Mouse (Mus musculus) stomach, embryonic 15.5 days (tissue): Measurements from ENCODE around the gene Plekhg3. TPM values are rescaled to one million over a fixed set of nuclear protein-coding genes. Genes with fewer than 3 reads are reported as not detected.
A peak's percentile ranks its signal among the peaks of the same experiment; 100 is the strongest.

Experiments
- ATAC-seq: fragments of 200-750 bp; cut with Nextera tagmentation; 2 replicates; pipeline ENCODE4 v1.8.0; 2017; ENCODE audit warnings: low read depth, moderate number of reproducible peaks, moderate TSS enrichment; ENCODE audit not compliant: insufficient read depth, low FRiP score
- H3K27ac ChIP-seq: fragments of 300-500 bp; sonication (generic); 2 replicates; pipeline ENCODE4 v1.5.1; 2015; ENCODE audit warnings: mild to moderate bottlenecking, inconsistent platforms
- H3K27me3 ChIP-seq: fragments of 300-500 bp; sonication (generic); replicated peaks from 2 replicates; pipeline ENCODE4 v1.6.1; 2015; ENCODE audit warnings: inconsistent platforms
- H3K36me3 ChIP-seq: fragments of 300-500 bp; sonication (generic); 2 replicates; pipeline ENCODE4 v1.6.1; 2015; ENCODE audit warnings: inconsistent platforms
- H3K4me1 ChIP-seq: fragments of 300-500 bp; sonication (generic); 2 replicates; pipeline ENCODE4 v1.6.1; 2015; ENCODE audit warnings: inconsistent platforms
- H3K4me2 ChIP-seq: fragments of 300-500 bp; sonication (generic); 2 replicates; pipeline ENCODE4 v1.6.1; 2015; ENCODE audit warnings: mild to moderate bottlenecking, inconsistent platforms
- H3K4me3 ChIP-seq: fragments of 300-500 bp; sonication (generic); replicated peaks from 2 replicates; pipeline ENCODE4 v1.5.1; 2015; ENCODE audit warnings: inconsistent platforms
- H3K9ac ChIP-seq: fragments of 300-500 bp; sonication (generic); 2 replicates; pipeline ENCODE4 v1.6.1; 2015; ENCODE audit warnings: inconsistent platforms
- H3K9me3 ChIP-seq: fragments of 300-500 bp; sonication (generic); 2 replicates; pipeline ENCODE4 v1.6.1; 2016; ENCODE audit warnings: inconsistent platforms
- WGBS: fragments of 180-500 bp; shearing (Covaris S2); methylation state at CpG from one replicate; pipeline ENCODE4 v1.1.7; 2015; 5-methylcytosine and 5-hydroxymethylcytosine counted together
- polyA plus RNA-seq: library from polyadenylated mRNA; unstranded; fragments of >200 nt; fragmentation: Nextera tagmentation; extraction: Ambion mirVana; gene quantifications from 2 replicates; pipeline ENCODE4 v1.2.1, GENCODE M21; 2015

The Plekhg3 gene
- polyA plus RNA-seq, 1 experiment from 2014 or later = 11.5 TPM

GRCm38 (mm10) chr12:76528766-76529165 is 1.9 kb upstream of the Plekhg3 start:
- H3K4me1 ChIP-seq = peaks cover 13% of the 10 kb centered on the region; the same call in 1 of the 2 replicates
- H3K9me3 ChIP-seq = no peaks in the 10 kb centered on the region
- ATAC-seq = no peak
- no peaks in the 10 kb centered on the region for H3K27me3 ChIP-seq
- H3K4me2 ChIP-seq = no peak overlapping the region
- no peak overlapping the region for H3K4me3 ChIP-seq
- no peaks in the 10 kb centered on the region for H3K36me3 ChIP-seq
- 83% methylated on average over 5 of the region's 5 CpGs for WGBS
- no peak overlapping the region for H3K9ac ChIP-seq
- H3K27ac ChIP-seq = no peak overlapping the region

- WGBS = 7% methylated on average over 19 of the region's 19 CpGs
- H3K27ac ChIP-seq = peak overlapping the region; percentile 93
- peak overlapping the region; percentile 80 for H3K4me3 ChIP-seq
- no peak for ATAC-seq
- H3K27me3 ChIP-seq = no peaks in the 10 kb centered on the region
- no peaks in the 10 kb centered on the region for H3K9me3 ChIP-seq
- H3K9ac ChIP-seq = no peak overlapping the region
- peaks cover 25% of the 10 kb centered on the region for H3K4me1 ChIP-seq
- H3K36me3 ChIP-seq = no peaks in the 10 kb centered on the region
- peak overlapping the region; percentile 96 for H3K4me2 ChIP-seq
Observed at GRCm38 (mm10) chr12:76531986-76532925, 1.6 kb downstream of the Plekhg3 start.

GRCm38 (mm10) chr12:76532926-76533376 is 2.3 kb downstream of the Plekhg3 start:
- H3K27ac ChIP-seq = peak overlapping the region; percentile 93
- peak overlapping the region; percentile 80 for H3K4me3 ChIP-seq
- H3K9me3 ChIP-seq = no peaks in the 10 kb centered on the region
- ATAC-seq = no peak
- peak overlapping the region; percentile 96 for H3K4me2 ChIP-seq
- H3K9ac ChIP-seq = peak overlapping the region; percentile 93; the same call in 1 of the 2 replicates
- H3K4me1 ChIP-seq = peaks cover 21% of the 10 kb centered on the region
- H3K36me3 ChIP-seq = no peaks in the 10 kb centered on the region
- under 1% methylated on average over 31 of the region's 31 CpGs for WGBS
- no peaks in the 10 kb centered on the region for H3K27me3 ChIP-seq

- H3K27ac ChIP-seq = peak overlapping the region; percentile 93
- H3K36me3 ChIP-seq = no peaks in the 10 kb centered on the region
- no peaks in the 10 kb centered on the region for H3K9me3 ChIP-seq
- peak overlapping the region; percentile 96 for H3K4me2 ChIP-seq
- peak overlapping the region; percentile 93 for H3K9ac ChIP-seq
- peak overlapping the region; percentile 80 for H3K4me3 ChIP-seq
- peak; percentile 92 for ATAC-seq
- no peaks in the 10 kb centered on the region for H3K27me3 ChIP-seq
- under 1% methylated on average over 72 of the region's 74 CpGs for WGBS
- peaks cover 25% of the 10 kb centered on the region for H3K4me1 ChIP-seq
Observed at GRCm38 (mm10) chr12:76533377-76534222, 2.9 kb downstream of the Plekhg3 start.

- peak overlapping the region; percentile 93; the same call in 1 of the 2 replicates for H3K9ac ChIP-seq
- ATAC-seq = no peak
- peak overlapping the region; percentile 80 for H3K4me3 ChIP-seq
- H3K27me3 ChIP-seq = no peaks in the 10 kb centered on the region
- WGBS = 4% methylated on average over 11 of the region's 11 CpGs
- H3K27ac ChIP-seq = peak overlapping the region; percentile 93
- H3K4me2 ChIP-seq = peak overlapping the region; percentile 96
- no peaks in the 10 kb centered on the region for H3K36me3 ChIP-seq
- H3K4me1 ChIP-seq = peaks cover 25% of the 10 kb centered on the region
- no peaks in the 10 kb centered on the region for H3K9me3 ChIP-seq
Observed at GRCm38 (mm10) chr12:76534233-76534632, 3.5 kb downstream of the Plekhg3 start.

GRCm38 (mm10) chr12:76534641-76535283 is 4.1 kb downstream of the Plekhg3 start:
- Histone ChIP-seq H3K27ac (peak overlapping the region; percentile 93), H3K27me3 (no peaks in the 10 kb centered on the region), H3K9me3 (no peaks in the 10 kb centered on the region), H3K9ac (peak overlapping the region; percentile 93), H3K4me3 (peak overlapping the region; percentile 80), H3K36me3 (no peaks in the 10 kb centered on the region), H3K4me1 (peaks cover 25% of the 10 kb centered on the region), H3K4me2 (peak overlapping the region; percentile 96)
- 14% methylated on average over 9 of the region's 9 CpGs for WGBS
- ATAC-seq = no peak

- ATAC-seq = no peak
- Histone ChIP-seq H3K9ac (no peak overlapping the region; the same call in 1 of the 2 replicates), H3K36me3 (no peaks in the 10 kb centered on the region), H3K4me1 (peaks cover 27% of the 10 kb centered on the region), H3K9me3 (no peaks in the 10 kb centered on the region), H3K4me2 (peak overlapping the region; percentile 96), H3K4me3 (peak overlapping the region; percentile 80), H3K27ac (peak overlapping the region; percentile 93), H3K27me3 (no peaks in the 10 kb centered on the region)
- WGBS = 35% methylated on average over 9 of the region's 9 CpGs
Observed at GRCm38 (mm10) chr12:76535471-76535900, 4.8 kb downstream of the Plekhg3 start.

GRCm38 (mm10) chr12:76536591-76537153 is 6.0 kb downstream of the Plekhg3 start:
- no peak for ATAC-seq
- Histone ChIP-seq H3K9ac (no peak overlapping the region), H3K27me3 (no peaks in the 10 kb centered on the region), H3K27ac (peak overlapping the region; percentile 51; the same call in 1 of the 2 replicates), H3K4me1 (peaks cover 39% of the 10 kb centered on the region), H3K4me3 (0 out of 2 replicates have a peak overlapping the region, but pooled peaks have one; percentile 80), H3K4me2 (peak overlapping the region; percentile 96; the same call in 1 of the 2 replicates), H3K9me3 (no peaks in the 10 kb centered on the region), H3K36me3 (no peaks in the 10 kb centered on the region)
- 72% methylated on average over 8 of the region's 8 CpGs for WGBS

- H3K27me3 ChIP-seq = no peaks in the 10 kb centered on the region
- no peaks in the 10 kb centered on the region for H3K9me3 ChIP-seq
- H3K4me3 ChIP-seq = no peak overlapping the region
- H3K4me1 ChIP-seq = peaks cover 39% of the 10 kb centered on the region
- H3K4me2 ChIP-seq = no peak overlapping the region
- peak overlapping the region; percentile 51; the same call in 1 of the 2 replicates for H3K27ac ChIP-seq
- no peak for ATAC-seq
- 66% methylated on average over 8 of the region's 8 CpGs for WGBS
- H3K9ac ChIP-seq = no peak overlapping the region
- no peaks in the 10 kb centered on the region for H3K36me3 ChIP-seq
Observed at GRCm38 (mm10) chr12:76537434-76537833, 6.7 kb downstream of the Plekhg3 start.

- H3K4me1 ChIP-seq = peaks cover 35% of the 10 kb centered on the region
- H3K4me3 ChIP-seq = no peak overlapping the region
- no peak for ATAC-seq
- H3K9me3 ChIP-seq = no peaks in the 10 kb centered on the region
- H3K27ac ChIP-seq = no peak overlapping the region
- no peak overlapping the region for H3K4me2 ChIP-seq
- 73% methylated on average over 3 of the region's 3 CpGs for WGBS
- no peak overlapping the region for H3K9ac ChIP-seq
- H3K27me3 ChIP-seq = no peaks in the 10 kb centered on the region
- no peaks in the 10 kb centered on the region for H3K36me3 ChIP-seq
Observed at GRCm38 (mm10) chr12:76540169-76540568, 9.5 kb downstream of the Plekhg3 start.

- Histone ChIP-seq H3K27me3 (no peaks in the 10 kb centered on the region), H3K4me3 (no peak overlapping the region), H3K9ac (no peak overlapping the region), H3K4me1 (peaks cover 32% of the 10 kb centered on the region), H3K36me3 (no peaks in the 10 kb centered on the region), H3K27ac (peak overlapping the region; percentile 62; the same call in 1 of the 2 replicates), H3K4me2 (no peak overlapping the region), H3K9me3 (no peaks in the 10 kb centered on the region)
- 63% methylated on average over 10 of the region's 10 CpGs for WGBS
- ATAC-seq = no peak
Observed at GRCm38 (mm10) chr12:76540701-76541221, 10.1 kb downstream of the Plekhg3 start.
